Mouse (Mus musculus) kidney, adult 2 months (tissue): ENCODE measurements around the gene Adcy4.

Experiments
- CTCF ChIP-seq: fragments of 200-500 bp; conservative IDR thresholded peaks from 2 replicates; pipeline ENCODE4 v1.5.1; 2011; ENCODE audit warnings: low read depth, mild to moderate bottlenecking, control low read depth, low read length, moderate library complexity, mixed read lengths; ENCODE audit not compliant: insufficient read depth, insufficient read length
- POLR2A ChIP-seq: fragments of 200-500 bp; IDR thresholded peaks from one replicate; pipeline ENCODE4 v1.6.1; 2011; ENCODE audit warnings: low read depth, low read length, control low read depth

DNA sequence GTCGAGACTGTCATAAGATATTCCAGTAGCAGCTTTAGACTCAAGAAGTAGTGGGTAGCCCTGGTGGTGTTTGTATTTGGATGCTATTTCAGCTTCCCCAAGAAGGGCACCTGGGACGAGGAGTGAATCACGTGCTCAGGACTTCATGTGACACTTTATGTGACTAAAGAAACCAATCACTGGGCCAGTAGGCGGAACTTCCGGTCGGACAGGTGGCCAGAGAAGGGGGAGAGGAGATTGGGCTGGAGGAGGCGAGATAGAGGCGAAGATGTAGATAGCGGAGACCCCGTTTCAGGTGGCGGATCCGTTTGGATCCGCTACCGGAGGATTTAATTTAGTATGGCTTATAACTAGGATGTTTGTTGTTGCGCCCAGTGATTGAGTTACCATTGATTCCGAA, 31.0 kb upstream of the Adcy4 start:
- TF ChIP-seq CTCF: no peak
- TF ChIP-seq POLR2A: no peak
